Mouse (Mus musculus) inflammation-experienced regulatory T-cells, adult 6 months (primary cell): ENCODE data around the gene Calml3. TPM values are rescaled to one million over a fixed set of nuclear protein-coding genes. Genes with fewer than 3 reads are reported as not detected.
"Not testable (repeated sequence)": the region's sequence is repeated elsewhere in the genome, so short reads cannot be mapped to it uniquely, and the experiment has no call there.

ENCODE experiments used
- ATAC-seq: one replicate; pipeline ENCODE4 v1.8.0; 2017
- polyA plus RNA-seq, 3 experiments: library from polyadenylated mRNA; unstranded; fragments of 100-300 nt; shearing (Covaris generic); gene quantifications; one replicate each; pipeline ENCODE4 v1.2.1; 2017

Calml3 gene
- polyA plus RNA-seq: not detected

DNA sequence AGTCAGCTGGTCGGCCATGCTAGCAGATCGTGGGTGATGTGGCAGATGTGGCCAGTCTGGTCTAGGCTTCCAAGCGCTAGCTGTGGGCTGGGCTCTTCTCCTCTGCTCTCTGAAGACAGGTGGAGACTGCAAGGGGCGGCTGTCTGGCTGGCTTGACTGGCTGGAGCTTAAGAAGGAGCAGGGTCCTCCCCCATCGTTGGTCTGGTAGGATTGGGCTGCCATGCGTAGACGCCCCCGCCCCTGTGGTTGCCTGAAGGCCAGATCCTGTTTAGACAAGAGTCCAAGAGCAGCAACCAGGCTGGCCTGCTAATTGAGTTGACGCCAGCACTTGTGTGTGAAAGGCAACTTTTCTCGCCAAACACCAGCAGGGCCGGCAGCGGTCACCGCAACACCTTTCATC is at the start of gene Calml3:
Calml3 (minus strand) TSS at position 131 of the 400 bp plus-strand sequence.
- ATAC-seq: no peak

DNA sequence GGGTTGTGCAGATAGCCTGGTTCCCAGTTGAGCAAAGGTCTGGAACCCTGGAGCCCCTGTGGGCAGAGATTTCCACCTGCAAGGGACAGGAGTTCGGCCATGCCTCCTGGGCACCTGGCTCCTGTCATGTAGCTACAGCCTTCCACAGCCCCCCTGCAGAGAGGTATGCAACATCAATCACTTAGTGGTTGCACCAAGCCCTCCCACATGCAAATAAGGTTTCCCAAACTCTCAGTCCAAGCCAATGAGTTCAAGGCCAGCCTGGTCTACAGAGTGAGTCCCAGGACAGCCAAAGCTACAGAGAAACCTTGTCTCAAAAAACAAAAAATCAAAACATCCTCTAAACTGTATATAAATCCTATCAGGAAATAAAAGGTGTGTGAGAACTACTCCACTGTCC is 46.2 kb upstream of the Calml3 start:
- ATAC-seq: no peak

DNA sequence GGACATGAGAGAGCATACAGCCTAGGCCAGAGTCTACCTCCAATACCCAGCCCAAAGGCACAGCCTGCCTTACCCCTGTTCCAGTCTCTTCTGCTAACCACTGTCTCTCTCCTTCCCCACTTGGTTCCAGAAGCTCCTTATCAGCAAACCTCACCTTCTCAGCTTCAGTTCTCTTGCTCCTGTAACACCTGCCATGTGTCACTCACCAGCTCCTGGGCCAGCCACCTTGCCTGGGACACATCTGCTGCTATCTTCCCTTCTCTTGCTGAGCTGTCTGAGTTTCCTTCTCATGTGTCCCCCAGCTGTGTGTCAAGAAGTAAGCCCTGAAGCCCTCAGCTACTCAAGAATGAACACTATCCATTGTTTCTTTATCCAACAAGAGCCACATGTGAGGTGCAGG is 36.5 kb upstream of the Calml3 start:
- ATAC-seq: not testable (repeated sequence)

DNA sequence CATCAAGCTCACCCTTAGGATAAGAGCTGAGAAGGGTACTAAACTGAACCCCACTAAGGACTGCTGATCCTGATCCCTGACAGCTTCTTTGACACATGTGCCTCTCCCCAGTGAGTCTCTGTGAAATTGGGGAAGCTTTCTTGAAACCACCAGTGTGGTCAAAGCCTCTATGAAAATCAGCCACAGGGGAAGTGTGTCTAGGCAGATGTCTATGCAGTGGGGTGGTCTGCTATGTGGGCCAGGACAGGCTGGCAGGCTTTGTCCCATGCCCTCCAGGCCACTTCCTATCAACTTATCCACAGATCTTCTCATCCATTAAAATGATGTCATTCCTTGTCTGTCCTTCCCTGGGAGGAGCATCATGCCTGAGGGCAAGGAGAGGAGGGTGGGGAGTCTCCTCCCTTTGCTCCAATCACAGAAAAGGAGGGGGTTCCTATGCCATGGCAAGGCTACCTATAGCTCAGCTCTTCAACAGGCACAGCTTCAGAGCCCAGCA is 33.2 kb upstream of the Calml3 start, which contains the start of gene Calm4:
Calm4 (plus strand) TSS at position 446 of the 496 bp plus-strand sequence.
- not testable (repeated sequence) for ATAC-seq

DNA sequence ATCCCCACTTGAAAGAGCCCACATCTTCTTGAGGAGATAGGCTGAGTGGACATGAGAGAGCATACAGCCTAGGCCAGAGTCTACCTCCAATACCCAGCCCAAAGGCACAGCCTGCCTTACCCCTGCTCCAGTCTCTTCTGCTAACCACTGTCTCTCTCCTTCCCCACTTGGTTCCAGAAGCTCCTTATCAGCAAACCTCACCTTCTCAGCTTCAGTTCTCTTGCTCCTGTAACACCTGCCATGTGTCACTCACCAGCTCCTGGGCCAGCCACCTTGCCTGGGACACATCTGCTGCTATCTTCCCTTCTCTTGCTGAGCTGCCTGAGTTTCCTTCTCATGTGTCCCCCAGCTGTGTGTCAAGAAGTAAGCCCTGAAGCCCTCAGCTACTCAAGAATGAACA is 29.5 kb upstream of the Calml3 start:
- not testable (repeated sequence) for ATAC-seq

DNA sequence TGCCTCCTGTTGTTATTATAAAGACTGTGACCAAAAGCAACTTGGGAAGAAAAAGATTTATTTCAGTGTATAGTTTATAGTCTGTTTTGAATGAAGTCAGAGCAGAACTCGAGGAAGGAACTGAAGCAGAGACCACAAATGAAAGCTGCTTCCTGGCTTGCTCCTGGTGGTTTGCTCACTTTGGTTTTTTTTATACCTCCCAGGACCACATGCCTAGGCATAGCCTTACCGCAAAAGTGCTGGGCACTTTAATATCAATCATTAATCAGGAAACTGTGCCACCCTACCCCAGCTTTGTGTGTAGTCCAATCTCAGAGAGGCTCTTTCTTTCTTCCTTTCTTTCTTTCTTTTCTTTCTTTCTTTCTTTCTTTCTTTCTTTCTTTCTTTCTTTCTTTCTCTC is 28.3 kb upstream of the Calml3 start:
- no peak for ATAC-seq

DNA sequence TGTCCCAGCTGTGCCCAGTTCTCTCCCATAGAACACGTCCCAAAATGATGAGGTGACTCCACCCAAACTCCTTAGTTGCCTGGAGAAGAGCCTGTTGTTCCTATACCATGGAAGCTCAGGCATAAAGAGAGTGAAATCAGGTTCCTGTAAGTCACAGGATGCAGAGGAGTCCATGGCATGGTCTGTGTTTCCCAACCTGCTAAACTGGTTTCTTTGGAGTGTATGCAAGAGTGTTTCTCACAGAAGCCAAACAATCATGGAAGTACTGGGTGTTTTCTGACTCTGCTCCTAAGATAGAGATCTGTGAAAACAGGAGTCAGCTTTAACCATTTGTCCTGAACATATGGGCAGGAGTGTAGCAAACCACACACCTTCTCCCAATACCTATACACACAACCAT is 27.9 kb upstream of the Calml3 start:
- ATAC-seq: no peak

DNA sequence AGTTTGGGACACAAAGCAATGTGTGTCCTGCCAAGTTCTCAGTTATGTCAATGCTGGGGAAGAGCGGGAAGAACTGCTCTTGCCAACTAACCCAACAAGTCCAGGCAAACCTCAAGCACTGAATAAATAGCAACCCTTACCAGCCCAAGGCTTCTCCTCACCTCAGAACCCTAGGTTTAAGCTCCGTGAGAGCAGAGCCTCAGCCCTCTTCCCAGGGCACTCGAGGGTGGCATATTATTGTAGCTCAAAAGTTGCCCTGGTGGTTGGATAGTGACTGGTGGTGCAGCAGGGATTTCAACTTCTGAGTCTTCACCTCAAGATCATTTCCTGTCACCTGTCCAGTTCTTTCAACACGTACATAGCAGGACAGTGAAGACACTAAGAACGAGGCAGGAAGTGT is 27.4 kb upstream of the Calml3 start:
- no peak for ATAC-seq

DNA sequence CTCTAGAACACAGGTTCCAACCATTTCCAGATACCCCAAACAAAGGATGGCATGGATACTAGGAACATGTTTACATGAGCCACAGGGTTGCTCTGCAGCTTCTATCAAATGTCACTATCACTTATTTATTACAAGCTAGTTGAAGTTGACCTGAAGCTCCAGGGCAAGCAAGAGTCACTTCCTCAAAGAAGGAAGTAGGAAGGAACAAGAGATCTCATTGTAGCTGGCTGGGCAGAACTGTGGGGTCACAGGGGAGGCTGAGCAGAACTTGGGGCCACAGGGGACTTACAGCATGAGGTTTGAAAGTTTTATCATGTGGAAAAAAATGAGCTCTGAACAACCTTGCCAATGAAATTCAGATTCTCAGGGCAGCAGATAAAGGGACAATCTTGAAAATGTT is 21.6 kb upstream of the Calml3 start:
- ATAC-seq: no peak

DNA sequence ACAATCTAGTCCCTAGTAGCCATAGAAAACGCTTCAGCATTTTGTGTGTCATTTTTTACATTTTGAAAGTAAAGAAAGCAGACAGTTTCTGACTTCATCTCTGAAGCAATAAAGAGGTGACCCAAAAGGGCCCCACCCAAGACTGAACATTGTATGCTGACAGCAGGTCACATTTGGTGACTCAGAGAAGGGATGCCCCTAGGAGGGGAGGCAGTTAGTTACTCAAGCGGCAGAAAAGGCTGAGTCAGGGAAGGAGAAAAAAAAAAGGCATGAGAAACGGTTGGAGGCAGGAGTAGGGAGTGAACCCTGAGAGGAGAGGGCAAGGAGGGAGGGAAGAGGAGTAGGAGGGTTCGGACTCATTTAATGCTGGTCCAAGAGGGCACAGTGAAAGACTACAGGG is 18.0 kb upstream of the Calml3 start:
- ATAC-seq: no peak

DNA sequence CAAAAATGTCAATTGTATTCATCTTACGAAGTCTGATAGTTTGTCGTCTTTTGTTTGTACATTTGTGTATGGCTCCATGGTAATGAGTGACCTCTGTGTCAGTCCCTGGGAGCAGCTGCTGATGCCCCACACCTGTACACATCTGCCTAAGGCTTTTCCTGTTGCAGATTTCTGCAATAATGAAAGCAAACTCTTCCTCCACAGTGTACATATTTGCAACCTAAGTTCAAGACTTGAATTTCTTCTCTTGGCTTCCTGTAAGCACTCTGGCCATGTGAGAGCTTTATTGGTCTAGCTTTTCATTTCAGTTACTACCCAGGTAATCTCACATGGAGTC is 14.6 kb upstream of the Calml3 start:
- ATAC-seq: no peak

DNA sequence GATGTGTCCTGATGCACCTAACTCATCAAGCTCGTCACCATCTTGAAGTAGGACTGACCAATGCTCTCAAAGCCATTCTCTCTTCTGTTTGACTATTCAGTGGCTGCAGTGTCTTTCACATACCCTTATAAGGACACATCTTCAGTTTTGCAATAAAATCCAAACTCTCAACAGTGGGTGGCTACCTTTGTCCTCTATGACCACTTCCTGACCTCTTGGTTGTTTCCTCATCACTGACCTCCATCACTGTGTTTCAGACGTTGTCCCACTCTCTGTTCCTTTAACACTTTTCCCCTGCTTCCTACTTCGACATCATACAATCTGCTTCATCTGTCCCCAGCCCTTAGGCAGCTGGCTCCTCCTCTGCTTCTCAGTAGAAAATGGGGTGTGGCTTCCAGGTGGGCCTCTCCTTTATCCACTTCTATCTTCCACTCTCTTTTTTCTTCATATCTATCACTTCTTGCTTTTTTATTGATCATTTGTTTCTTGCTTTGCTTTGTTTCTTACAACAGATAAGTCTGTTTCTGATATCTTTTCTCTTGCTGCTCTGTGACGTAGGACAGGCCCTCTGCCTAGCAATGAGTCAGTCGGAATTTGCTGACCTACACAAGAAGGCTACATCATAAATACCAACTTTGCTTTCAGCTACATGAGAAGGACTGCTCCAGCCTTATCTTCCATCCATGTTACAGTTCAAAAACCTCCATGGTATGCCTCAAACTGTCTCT is 14.1 kb upstream of the Calml3 start:
- ATAC-seq: no peak

DNA sequence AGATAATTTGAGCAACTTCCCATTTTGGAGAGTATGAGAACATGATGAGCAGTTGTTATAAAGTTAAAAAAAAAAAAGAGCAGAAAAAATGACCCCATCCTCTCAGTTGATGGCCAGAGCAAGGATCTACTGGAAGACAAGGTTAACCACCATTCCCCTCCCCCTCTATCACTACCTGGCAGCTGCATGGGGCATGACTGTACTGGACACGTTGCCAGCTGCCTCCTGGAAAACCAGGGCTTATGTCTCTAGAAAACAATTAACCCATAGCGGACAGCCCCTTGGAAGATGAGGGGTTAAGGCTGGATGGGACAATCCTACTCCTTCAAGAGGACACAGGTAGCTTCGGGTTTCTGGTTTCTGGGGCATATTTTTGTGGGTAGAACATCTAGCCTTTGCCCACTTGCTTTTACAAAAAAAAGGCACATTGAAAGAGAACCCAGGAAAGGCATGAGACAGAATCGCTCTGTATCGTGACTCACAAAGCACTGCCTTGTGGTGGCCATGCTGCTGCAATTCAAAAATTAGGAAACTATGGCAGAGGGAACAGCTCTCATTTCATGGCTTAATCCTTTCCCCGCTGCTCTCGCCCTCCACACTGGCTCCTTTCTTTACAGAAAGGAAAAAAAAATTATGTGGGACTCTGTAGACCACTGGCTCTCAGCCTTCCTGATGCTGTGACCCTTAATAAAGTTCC is 3.2 kb upstream of the Calml3 start:
- no peak for ATAC-seq

DNA sequence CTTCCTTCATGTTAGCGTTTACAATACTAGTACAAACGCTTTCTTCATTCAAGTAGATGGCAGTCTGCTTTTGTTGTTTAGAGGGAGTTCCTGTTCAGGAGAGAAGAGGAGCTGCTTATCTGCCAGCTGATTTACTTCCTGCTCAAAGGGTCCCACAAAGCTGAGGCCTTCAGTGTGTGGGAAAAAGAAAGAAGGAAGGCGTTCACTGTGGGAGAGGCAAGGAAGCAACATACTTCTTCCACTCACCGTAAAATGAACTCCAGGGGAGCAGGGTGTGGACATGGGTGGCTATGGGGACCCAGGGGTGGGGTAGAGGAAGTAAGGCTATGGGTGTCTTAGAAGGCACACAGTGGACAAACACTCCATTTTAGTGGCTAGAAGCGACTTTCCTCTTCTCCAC is 1.5 kb upstream of the Calml3 start:
- no peak for ATAC-seq

DNA sequence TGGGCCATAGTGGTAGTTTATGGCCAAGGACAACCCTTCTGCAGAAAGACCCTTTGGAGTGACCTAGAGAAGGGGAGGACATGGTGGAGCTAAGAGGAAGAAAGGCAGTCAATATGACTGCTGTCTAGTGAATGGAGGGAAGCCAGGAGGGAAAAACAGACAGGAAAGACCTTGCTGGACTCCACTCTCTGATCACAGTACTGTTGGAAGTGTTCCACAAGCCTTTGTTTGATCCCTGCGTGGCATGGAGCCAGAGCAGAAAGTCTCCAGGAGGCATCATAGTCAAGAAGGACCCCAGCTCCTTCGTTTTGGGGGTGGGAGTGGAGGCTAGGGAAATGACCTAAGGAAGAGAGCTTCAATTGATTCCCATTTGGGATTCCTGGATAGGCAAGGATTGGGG is 1.0 kb upstream of the Calml3 start:
- no peak for ATAC-seq

DNA sequence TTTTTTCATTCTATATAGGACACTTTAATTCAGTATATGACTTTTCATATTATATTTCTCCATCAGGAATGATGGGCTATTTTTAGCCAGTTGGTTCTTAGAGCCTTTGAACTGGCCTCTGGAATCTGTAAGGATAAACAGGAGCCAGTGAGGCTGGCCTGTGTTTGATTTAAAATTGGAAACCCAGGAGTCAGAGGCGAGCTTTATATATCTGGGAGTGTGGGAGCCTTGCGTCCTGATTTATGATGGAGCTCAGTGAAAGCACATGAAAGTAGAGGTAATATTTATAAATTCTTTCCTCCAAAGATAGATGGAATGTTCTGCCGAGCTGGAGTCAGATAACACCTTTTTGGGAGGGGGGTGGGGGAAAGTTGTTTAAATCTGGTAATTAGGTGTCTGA is 4.7 kb downstream of the Calml3 start:
- no peak for ATAC-seq

DNA sequence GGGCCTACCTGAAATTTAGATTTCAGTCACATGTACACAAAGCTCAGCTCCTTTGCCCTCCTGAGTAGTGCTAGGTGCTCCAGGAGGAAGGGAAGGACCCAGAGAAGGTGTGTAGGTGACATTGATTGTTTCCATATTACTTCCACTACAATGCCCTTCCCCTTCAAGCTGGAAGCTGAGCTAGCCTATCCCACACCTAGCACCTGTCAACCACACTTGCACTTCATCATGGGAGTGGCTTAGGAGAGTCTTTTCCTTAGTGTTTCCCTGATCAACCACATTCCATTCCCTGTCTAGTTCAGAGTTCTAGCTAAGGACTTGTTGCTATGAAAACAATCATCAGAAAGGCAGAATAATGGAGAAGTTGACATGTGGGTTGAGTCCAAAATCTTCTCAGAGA is 5.4 kb downstream of the Calml3 start:
- ATAC-seq: no peak

DNA sequence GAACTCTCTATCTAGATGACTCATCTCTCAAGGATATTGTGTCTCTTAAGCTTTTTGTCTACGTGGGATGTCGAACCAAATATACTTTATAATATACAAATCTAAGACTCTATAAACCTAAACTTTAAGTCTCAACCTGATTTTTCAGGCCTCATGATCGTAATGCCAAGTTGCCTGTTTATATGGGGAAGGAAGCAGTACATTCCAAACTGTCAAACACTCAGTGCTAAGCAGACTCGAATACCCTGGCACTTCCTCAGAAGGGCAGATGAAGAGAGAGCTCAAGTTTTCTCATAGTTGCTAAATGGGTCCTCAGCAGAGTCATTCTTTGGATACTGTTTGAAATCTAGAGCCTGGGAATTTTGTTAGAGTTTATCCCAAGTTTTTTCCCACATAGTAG is 7.5 kb downstream of the Calml3 start:
- no peak for ATAC-seq

DNA sequence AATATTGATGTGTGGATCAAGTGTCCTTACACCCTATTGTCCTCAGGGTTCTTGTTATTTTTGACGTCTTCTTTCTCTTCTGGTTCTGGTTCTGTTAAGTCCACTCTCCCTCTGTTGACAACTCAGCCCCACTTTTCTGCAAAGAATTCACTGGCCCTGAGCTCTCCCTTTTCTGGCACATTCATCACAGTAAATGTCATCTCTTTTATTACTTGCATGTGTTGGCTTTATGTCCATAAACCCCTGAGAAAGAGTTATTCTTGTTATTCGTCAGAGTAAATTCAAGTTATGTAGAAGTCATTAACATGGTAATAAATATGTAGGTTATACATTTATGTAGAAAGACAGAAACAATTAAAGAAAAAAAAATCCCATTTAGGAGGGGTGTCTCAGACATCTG is 14.6 kb downstream of the Calml3 start:
- no peak for ATAC-seq

DNA sequence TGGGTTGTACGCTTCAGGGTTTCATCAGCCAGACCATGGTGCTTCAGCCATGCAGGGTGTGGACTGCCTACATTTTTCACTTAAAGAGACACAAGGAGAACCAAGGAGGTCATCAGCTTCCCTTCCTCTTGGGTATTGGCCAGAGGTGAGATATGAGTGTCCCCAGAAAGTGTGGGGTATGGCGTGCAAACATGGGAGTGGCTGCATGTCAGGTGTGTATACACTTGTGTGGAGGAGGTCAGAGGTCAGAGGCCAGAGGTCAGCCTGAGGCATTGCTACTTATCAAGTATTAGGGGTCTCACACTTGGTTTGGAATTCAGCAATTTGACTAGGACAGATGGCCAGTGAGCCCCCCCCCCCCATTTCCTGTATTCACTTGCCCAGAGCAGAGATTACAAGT is 15.5 kb downstream of the Calml3 start:
- no peak for ATAC-seq

DNA sequence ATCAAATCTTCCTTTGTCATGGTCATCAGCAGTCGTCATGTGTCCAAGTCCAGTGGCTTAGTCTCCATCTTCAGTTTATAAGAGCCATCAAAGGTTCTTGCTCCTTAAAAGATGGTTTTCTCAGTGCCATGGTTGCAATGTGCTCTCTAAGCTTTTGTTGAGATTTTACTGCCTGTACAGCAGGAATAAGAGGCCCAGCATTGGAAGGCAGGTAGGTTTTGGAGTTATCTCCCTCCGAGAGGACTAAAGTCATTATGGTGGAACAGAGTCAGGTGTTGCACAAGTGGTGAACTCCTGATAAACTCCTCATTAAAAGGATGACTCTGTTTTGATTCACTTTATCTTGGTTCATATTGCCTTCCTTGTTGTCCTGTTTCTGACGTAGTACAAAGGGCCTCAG is 16.5 kb downstream of the Calml3 start:
- no peak for ATAC-seq

DNA sequence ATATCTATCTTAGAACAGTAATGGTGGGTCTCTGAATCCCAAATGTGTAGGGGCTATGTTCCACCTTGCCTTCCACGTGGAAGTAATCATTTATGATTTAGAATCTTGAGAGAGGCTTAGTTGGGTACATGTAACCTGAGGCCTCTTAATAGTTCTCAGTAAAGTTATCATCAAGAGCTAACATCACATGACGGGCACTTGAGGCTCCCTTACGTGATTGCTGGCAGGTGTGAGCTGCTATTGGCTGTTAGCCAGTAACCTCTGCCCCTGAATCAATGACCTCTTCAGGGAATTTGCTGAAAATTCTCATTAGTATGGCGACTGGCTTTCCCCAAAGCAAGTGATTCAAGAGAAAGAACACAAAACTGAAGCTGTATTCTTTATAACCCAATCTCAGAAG is 17.0 kb downstream of the Calml3 start:
- no peak for ATAC-seq

DNA sequence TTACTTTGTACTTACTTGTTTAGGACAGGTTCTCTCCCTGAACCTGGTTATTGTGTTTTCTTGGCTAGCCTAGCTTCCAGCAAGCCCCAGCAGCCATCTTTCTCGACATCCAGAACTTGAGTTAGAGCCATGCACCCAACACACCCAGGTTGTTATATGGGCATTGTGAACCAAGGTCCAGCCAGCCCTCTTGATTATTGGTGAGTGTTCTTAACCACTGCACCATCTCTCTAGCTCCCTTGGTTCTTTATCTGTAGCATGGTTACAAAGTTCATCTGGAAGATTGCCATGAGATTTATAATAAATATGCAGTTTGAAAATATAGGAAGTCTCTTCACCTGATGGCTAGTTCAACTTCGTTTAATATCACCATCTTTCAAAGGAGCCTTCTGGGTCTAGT is 20.5 kb downstream of the Calml3 start:
- no peak for ATAC-seq

DNA sequence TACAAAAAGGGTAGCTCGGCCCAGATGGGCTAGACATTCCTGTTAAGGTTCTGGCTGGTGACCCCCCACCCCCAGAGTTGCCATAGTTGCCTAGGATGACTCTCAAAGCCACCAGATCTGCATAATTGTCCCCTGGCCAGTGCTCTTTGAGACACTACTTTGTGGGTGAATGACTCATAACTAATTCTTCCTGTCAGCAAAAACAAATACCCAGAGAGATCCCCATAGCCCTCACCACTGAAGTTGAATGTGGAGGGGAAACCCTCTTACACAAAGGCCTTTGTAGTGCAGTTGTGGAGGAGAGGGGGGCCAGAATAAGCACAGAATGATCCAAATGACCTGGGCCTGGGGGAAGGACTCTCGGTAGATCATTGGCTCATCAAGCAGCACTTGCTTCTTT is 21.6 kb downstream of the Calml3 start:
- no peak for ATAC-seq
